Mouse (Mus musculus) myocyte (in vitro differentiated cells): ENCODE measurements around the gene Cdk5r1.

Experiments used
- MAX ChIP-seq: IDR thresholded peaks from one replicate; pipeline ENCODE4 v1.6.1; 2011; ENCODE audit warnings: low read depth, mild to moderate bottlenecking, control low read depth
- MYOG ChIP-seq, 3 experiments: IDR thresholded peaks; one replicate each; pipeline ENCODE4 v1.6.1; 2011; ENCODE audit warnings: control low read depth in 2 of 3, low read depth in 2 of 3, mild to moderate bottlenecking in 2 of 3; ENCODE audit not compliant: insufficient read length in 2 of 3, control insufficient read depth in 1 of 3, insufficient read depth in 1 of 3
- POLR2A ChIP-seq: IDR thresholded peaks from one replicate; pipeline ENCODE4 v1.6.1; 2011; ENCODE audit warnings: low read depth, mild to moderate bottlenecking, control low read depth, moderate library complexity; ENCODE audit not compliant: insufficient read length
- TCF12 ChIP-seq: IDR thresholded peaks from one replicate; pipeline ENCODE4 v1.6.1; 2011; ENCODE audit warnings: mild to moderate bottlenecking, control low read depth; ENCODE audit not compliant: poor library complexity, insufficient read depth, severe bottlenecking

DNA sequence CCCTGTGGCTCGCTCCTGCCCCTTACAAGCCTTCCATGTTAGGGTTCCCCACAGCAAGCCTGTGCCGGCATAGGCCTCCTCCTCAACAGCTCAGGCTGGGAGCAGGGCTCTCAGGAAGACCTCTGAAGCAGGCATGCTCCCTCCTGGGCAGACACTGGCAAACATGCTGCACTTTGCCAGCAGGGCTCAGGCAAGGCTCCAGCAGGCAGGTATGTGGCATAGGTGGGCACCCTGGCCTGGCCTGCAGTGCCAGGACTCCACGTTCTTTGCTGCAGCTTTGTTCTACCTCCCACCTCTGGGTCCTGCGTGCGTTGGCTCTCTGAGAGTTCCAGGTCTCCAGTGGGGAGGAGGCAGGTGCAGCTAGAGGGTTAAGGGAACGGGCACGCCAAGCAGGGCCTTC, 6.1 kb downstream of the Cdk5r1 start:
- TF ChIP-seq POLR2A (no peak), TCF12 (no peak), MYOG (IDR thresholded peaks at IDR 0.05; ENCODE audit: control insufficient read depth in 1 of 3, insufficient read depth in 1 of 3, insufficient read length in 2 of 3, low read depth in 2 of 3) (no peak), MAX (no peak)
